Mouse (Mus musculus): ENCODE results near the gene Spocd1. TPM values are rescaled to one million over a fixed set of nuclear protein-coding genes. Genes with fewer than 3 reads are reported as not detected.

The Spocd1 gene
- polyA plus RNA-seq, 1 experiment from 2014 or later, result not detected

GRCm38 (mm10) chr4:129906016-129906415, 23.0 kb upstream of the Spocd1 start:
- H3K27ac ChIP-seq, result no peak overlapping the region
- no peak for ATAC-seq (ENCODE audit: low FRiP score, low read depth)
- no peak overlapping the region for H3K9ac ChIP-seq
- H3K9me3 ChIP-seq, result no peaks in the 10 kb centered on the region
- WGBS, result 65% methylated on average over 13 of the region's 13 CpGs
- no peaks in the 10 kb centered on the region for H3K4me1 ChIP-seq
- no peak overlapping the region for H3K4me3 ChIP-seq
- no peak overlapping the region for H3K4me2 ChIP-seq (replicated peaks)
- no peaks in the 10 kb centered on the region for H3K27me3 ChIP-seq (replicated peaks)
- H3K36me3 ChIP-seq, result no peaks in the 10 kb centered on the region

DNA sequence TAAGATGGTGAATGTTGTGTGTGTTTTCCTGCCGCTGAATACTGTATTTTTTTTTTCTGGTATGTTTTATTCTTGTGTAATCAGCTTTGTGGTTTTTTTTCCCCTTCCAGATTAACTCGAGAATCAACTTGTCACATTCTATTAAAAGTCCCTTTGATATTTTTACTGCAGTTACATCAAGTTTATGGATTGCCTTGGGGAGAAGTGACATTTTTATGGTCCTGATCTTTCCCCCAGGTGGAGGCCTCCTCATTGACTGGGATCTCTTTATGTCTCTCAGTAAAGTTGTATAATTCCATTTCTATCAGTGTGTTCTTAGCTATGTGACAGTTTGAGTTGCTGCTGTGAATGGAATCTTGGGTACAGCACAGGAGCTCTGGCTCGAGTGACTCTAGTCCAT, 20.2 kb upstream of the Spocd1 start:
- 42% methylated on average over 3 of the region's 3 CpGs for WGBS
- no peaks in the 10 kb centered on the region for H3K27me3 ChIP-seq (replicated peaks)
- ATAC-seq (ENCODE audit: low FRiP score, low read depth), result no peak

GRCm38 (mm10) chr4:129909261-129909731, 19.8 kb upstream of the Spocd1 start:
- ATAC-seq (ENCODE audit: low FRiP score, low read depth), result no peak
- 55% methylated on average over 4 of the region's 4 CpGs for WGBS
- H3K4me3 ChIP-seq, result no peak overlapping the region
- no peaks in the 10 kb centered on the region for H3K9me3 ChIP-seq
- no peak overlapping the region for H3K9ac ChIP-seq
- H3K27me3 ChIP-seq (replicated peaks), result no peaks in the 10 kb centered on the region
- H3K4me2 ChIP-seq (replicated peaks), result no peak overlapping the region
- no peak overlapping the region for H3K27ac ChIP-seq
- H3K4me1 ChIP-seq, result peaks cover 8% of the 10 kb centered on the region
- H3K36me3 ChIP-seq, result no peaks in the 10 kb centered on the region

More for the DNA sequence above, 20.2 kb upstream of the Spocd1 start:
- no peak overlapping the region for H3K4me2 ChIP-seq (replicated peaks)
- H3K4me1 ChIP-seq, result peaks cover 4% of the 10 kb centered on the region
- H3K9ac ChIP-seq, result no peak overlapping the region
- no peaks in the 10 kb centered on the region for H3K36me3 ChIP-seq
- H3K4me3 ChIP-seq, result no peak overlapping the region
- H3K9me3 ChIP-seq, result no peaks in the 10 kb centered on the region
- H3K27ac ChIP-seq, result no peak overlapping the region

GRCm38 (mm10) chr4:129912998-129913397, 16.1 kb upstream of the Spocd1 start:
- no peaks in the 10 kb centered on the region for H3K27me3 ChIP-seq (replicated peaks)
- H3K4me2 ChIP-seq (replicated peaks), result no peak overlapping the region
- H3K9me3 ChIP-seq, result no peaks in the 10 kb centered on the region
- no peaks in the 10 kb centered on the region for H3K36me3 ChIP-seq
- 76% methylated on average over 3 of the region's 3 CpGs for WGBS
- peaks cover 8% of the 10 kb centered on the region for H3K4me1 ChIP-seq
- no peak overlapping the region for H3K9ac ChIP-seq
- no peak for ATAC-seq (ENCODE audit: low FRiP score, low read depth)
- no peak overlapping the region for H3K27ac ChIP-seq
- no peak overlapping the region for H3K4me3 ChIP-seq

DNA sequence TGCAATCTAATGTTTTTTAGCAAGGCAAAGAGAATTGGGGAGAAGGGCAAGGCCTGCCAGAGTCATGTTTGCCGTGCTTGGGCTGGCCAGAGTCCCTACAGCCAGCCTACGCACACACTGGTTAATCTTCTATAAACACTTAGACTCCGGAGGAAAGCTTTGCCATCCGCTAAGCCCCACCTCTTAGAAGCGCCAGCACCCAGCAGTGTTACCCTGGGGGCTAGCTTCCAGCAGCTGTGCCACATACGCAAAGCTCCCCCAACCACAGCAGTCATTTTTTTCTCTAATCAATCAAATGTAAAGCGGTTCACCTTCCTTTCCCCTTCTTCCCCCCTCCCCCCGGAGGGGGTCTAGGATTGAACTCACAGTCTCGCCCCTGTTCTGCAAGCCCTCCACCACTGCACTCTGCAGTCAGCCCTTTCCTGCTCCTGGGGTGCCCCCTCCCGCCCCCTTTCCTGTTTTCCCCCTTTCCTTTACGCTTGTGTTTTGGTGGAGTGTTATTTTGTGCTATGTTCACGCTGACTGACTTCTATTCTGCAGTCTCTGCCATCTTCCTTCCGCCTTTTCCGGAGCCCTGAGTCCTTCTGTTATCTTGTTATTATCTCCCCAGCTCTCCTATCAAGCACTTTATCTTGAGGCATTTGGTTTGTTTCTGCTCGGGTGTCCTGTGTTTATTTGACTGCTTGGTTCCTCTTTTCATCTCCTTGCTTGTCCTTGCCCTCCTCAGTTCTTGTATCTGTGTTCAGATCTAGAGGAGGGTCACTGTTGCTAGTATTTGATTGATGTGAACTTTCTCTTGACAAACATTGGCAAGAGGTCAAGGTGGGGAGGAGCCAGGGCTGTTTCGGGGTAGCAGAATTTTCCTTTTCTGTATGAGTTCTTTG, 15.0 kb upstream of the Spocd1 start:
- H3K36me3 ChIP-seq, result no peaks in the 10 kb centered on the region
- H3K4me3 ChIP-seq, result no peak overlapping the region
- 31% methylated on average over 16 of the region's 16 CpGs for WGBS
- no peak overlapping the region for H3K27ac ChIP-seq
- H3K9ac ChIP-seq, result 0 out of 2 replicates have a peak overlapping the region, but pooled peaks have one; percentile 33
- H3K4me2 ChIP-seq (replicated peaks), result peak overlapping the region; percentile 20
- H3K4me1 ChIP-seq, result peaks cover 8% of the 10 kb centered on the region
- H3K9me3 ChIP-seq, result no peaks in the 10 kb centered on the region
- H3K27me3 ChIP-seq (replicated peaks), result no peaks in the 10 kb centered on the region
- ATAC-seq (ENCODE audit: low FRiP score, low read depth), result no peak

GRCm38 (mm10) chr4:129914686-129915085, 14.4 kb upstream of the Spocd1 start:
- Histone ChIP-seq H3K27ac (no peak overlapping the region), H3K27me3 (replicated peaks) (no peaks in the 10 kb centered on the region), H3K4me1 (peaks cover 8% of the 10 kb centered on the region), H3K9ac (no peak overlapping the region), H3K4me3 (no peak overlapping the region), H3K36me3 (no peaks in the 10 kb centered on the region), H3K9me3 (no peaks in the 10 kb centered on the region), H3K4me2 (replicated peaks) (no peak overlapping the region)
- 79% methylated on average over 4 of the region's 4 CpGs for WGBS
- ATAC-seq (ENCODE audit: low FRiP score, low read depth), result no peak

DNA sequence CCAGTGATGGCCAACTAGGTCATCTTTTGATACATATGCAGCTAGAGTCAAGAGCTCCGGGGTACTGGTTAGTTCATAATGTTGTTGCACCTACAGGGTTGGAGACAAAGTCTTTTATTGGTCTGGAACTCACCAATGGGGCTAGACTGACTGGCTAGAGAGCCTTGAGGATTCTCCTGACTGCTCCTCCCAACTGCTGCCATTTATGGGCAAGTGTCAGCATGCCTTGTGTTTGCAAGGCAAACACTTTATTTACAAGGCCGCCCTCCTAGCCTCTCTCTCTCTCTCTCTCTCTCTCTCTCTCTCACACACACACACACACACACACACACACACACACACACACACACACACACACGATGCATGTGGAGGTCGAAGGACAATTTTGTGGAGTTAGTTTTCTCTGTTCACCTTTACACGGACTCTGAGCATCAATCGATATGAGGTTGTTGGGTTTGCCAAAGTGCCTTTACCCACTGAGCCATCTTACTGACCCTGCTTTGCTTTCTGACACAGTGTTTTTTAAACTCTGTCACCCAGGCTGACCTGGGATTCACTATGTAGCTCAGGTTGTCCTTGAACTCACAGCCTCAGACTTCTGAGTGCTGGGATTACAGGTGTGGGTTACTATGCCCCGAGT, 13.6 kb upstream of the Spocd1 start:
- no peak overlapping the region for H3K9ac ChIP-seq
- H3K27me3 ChIP-seq (replicated peaks), result no peaks in the 10 kb centered on the region
- peaks cover 8% of the 10 kb centered on the region for H3K4me1 ChIP-seq
- H3K4me3 ChIP-seq, result no peak overlapping the region
- H3K36me3 ChIP-seq, result no peaks in the 10 kb centered on the region
- no peak for ATAC-seq (ENCODE audit: low FRiP score, low read depth)
- H3K9me3 ChIP-seq, result no peaks in the 10 kb centered on the region
- H3K4me2 ChIP-seq (replicated peaks), result no peak overlapping the region
- H3K27ac ChIP-seq, result no peak overlapping the region
- WGBS, result 88% methylated on average over 7 of the region's 7 CpGs

GRCm38 (mm10) chr4:129916159-129916558, 12.9 kb upstream of the Spocd1 start:
- Histone ChIP-seq H3K27ac (no peak overlapping the region), H3K9ac (no peak overlapping the region), H3K4me2 (replicated peaks) (no peak overlapping the region), H3K27me3 (replicated peaks) (no peaks in the 10 kb centered on the region), H3K4me1 (peaks cover 8% of the 10 kb centered on the region), H3K36me3 (no peaks in the 10 kb centered on the region), H3K4me3 (no peak overlapping the region), H3K9me3 (no peaks in the 10 kb centered on the region)
- ATAC-seq (ENCODE audit: low FRiP score, low read depth), result no peak
- 42% methylated on average over 2 of the region's 2 CpGs for WGBS

DNA sequence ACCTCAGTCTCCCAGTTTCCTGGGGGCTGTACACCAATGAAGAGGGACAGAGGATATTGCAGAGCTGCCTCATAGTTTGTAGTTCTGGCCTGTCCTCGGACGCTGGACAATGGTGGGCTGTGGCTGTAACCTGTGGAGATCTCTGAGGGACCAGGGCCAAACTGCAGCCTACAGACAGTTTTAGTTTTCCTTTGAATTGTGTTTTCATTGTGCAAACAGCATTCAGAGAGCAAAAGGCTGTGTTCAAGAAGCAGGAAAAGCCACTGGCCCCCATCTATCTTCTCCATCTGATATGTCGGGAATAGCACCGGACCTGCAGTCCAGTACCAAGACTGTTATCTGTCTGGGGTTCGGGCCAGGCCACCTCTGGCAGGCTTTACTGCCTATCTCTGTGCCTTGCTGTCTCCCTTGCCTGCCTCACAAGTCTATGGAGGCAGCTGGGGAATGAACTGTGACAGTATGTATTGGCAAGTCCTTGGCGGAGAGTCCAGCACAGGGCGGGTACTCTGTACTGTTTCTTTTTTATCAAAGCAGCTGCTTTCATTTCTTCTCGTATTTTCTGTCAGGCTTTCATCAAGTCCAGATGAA, 11.9 kb upstream of the Spocd1 start:
- no peaks in the 10 kb centered on the region for H3K36me3 ChIP-seq
- H3K4me3 ChIP-seq, result no peak overlapping the region
- H3K27me3 ChIP-seq (replicated peaks), result no peaks in the 10 kb centered on the region
- no peak overlapping the region for H3K9ac ChIP-seq
- WGBS, result 79% methylated on average over 8 of the region's 8 CpGs
- H3K4me1 ChIP-seq, result peaks cover 8% of the 10 kb centered on the region
- no peak overlapping the region for H3K27ac ChIP-seq
- no peak overlapping the region for H3K4me2 ChIP-seq (replicated peaks)
- no peaks in the 10 kb centered on the region for H3K9me3 ChIP-seq
- ATAC-seq (ENCODE audit: low FRiP score, low read depth), result no peak

DNA sequence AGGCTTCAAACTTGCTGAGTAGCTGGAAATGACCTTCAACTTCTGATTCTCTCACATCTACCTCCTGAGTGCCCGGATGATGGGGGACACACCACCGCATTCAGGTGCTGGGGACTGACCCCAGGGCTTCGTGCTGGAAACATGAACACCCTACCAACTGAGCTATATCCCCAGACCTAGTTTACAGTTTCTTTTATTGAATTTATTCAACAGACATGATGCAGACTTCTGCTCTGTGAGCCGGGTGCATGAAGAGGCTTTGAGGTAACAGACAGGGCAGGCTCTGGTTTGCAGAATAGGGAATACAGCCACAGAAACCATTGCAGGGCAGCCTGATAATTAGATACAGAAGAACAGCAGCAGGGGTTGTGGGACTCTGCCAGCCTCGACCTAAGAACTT, 10.6 kb upstream of the Spocd1 start:
- Histone ChIP-seq H3K4me2 (replicated peaks) (no peak overlapping the region), H3K4me1 (peaks cover 7% of the 10 kb centered on the region), H3K9me3 (no peaks in the 10 kb centered on the region), H3K27ac (no peak overlapping the region), H3K9ac (no peak overlapping the region), H3K4me3 (no peak overlapping the region), H3K36me3 (no peaks in the 10 kb centered on the region), H3K27me3 (replicated peaks) (no peaks in the 10 kb centered on the region)
- ATAC-seq (ENCODE audit: low FRiP score, low read depth), result no peak
- 80% methylated on average over 5 of the region's 5 CpGs for WGBS

- no peak for ATAC-seq (ENCODE audit: low FRiP score, low read depth)
- Histone ChIP-seq H3K4me2 (replicated peaks) (no peak overlapping the region), H3K4me3 (no peak overlapping the region), H3K9me3 (no peaks in the 10 kb centered on the region), H3K27me3 (replicated peaks) (no peaks in the 10 kb centered on the region), H3K27ac (no peak overlapping the region), H3K4me1 (peaks cover 3% of the 10 kb centered on the region), H3K36me3 (no peaks in the 10 kb centered on the region), H3K9ac (no peak overlapping the region)
- 78% methylated on average over 3 of the region's 3 CpGs for WGBS
Observed at GRCm38 (mm10) chr4:129918901-129919300, 10.1 kb upstream of the Spocd1 start.

- no peak for ATAC-seq (ENCODE audit: low FRiP score, low read depth)
- 89% methylated on average over 15 of the region's 15 CpGs for WGBS
- Histone ChIP-seq H3K36me3 (no peaks in the 10 kb centered on the region), H3K9me3 (no peaks in the 10 kb centered on the region), H3K27me3 (replicated peaks) (no peaks in the 10 kb centered on the region), H3K4me2 (replicated peaks) (no peak overlapping the region), H3K9ac (no peak overlapping the region), H3K4me3 (no peak overlapping the region), H3K4me1 (no peaks in the 10 kb centered on the region; the same call in 1 of the 2 replicates), H3K27ac (no peak overlapping the region)
Observed at GRCm38 (mm10) chr4:129920542-129921313, 8.3 kb upstream of the Spocd1 start.

Measured in neural tube, embryonic 12.5 days (tissue).